Mouse (Mus musculus): Measurements from ENCODE around the gene Anks1b. TPM values are rescaled to one million over a fixed set of nuclear protein-coding genes. Genes with fewer than 3 reads are reported as not detected.
"Not testable (repeated sequence)": the region's sequence is repeated elsewhere in the genome, so short reads cannot be mapped to it uniquely, and the experiment has no call there.

The Anks1b gene
- total RNA-seq, 2 experiments from 2014 or later, result 417 TPM

GRCm38 (mm10) chr10:90546635-90547034 is 673.3 kb downstream of the Anks1b start:
- no peak for DNase-seq (ENCODE audit: low spot score in 2 of 2)

- DNase-seq (ENCODE audit: low spot score in 2 of 2), result no peak
Observed at GRCm38 (mm10) chr10:90562906-90563305, 689.6 kb downstream of the Anks1b start.

GRCm38 (mm10) chr10:90576191-90577098 is 703.1 kb downstream of the Anks1b start:
- peak; percentile 65 to 73 for DNase-seq (ENCODE audit: low spot score in 2 of 2)

- no peak for DNase-seq (ENCODE audit: low spot score in 2 of 2)
Observed at GRCm38 (mm10) chr10:90577099-90577461, 703.8 kb downstream of the Anks1b start.

GRCm38 (mm10) chr10:90577777-90578176 is 704.5 kb downstream of the Anks1b start:
- DNase-seq (ENCODE audit: low spot score in 2 of 2), result no peak

GRCm38 (mm10) chr10:90579970-90580369 is 706.7 kb downstream of the Anks1b start:
- DNase-seq (ENCODE audit: low spot score in 2 of 2), result no peak

- no peak for DNase-seq (ENCODE audit: low spot score in 2 of 2)
Observed at GRCm38 (mm10) chr10:90584052-90584451, 710.7 kb downstream of the Anks1b start.

- DNase-seq (ENCODE audit: low spot score in 2 of 2), result no peak
Observed at GRCm38 (mm10) chr10:90596142-90596541, 722.8 kb downstream of the Anks1b start.

- DNase-seq (ENCODE audit: low spot score in 2 of 2), result no peak
Observed at GRCm38 (mm10) chr10:90596576-90596975, 723.3 kb downstream of the Anks1b start.

- no peak for DNase-seq (ENCODE audit: low spot score in 2 of 2)
Observed at GRCm38 (mm10) chr10:90599149-90599548, 725.8 kb downstream of the Anks1b start.

- DNase-seq (ENCODE audit: low spot score in 2 of 2), result peak; percentile 61 to 65
Observed at GRCm38 (mm10) chr10:90599726-90600531, 726.6 kb downstream of the Anks1b start.

GRCm38 (mm10) chr10:90607586-90607985 is 734.3 kb downstream of the Anks1b start:
- DNase-seq (ENCODE audit: low spot score in 2 of 2), result no peak

GRCm38 (mm10) chr10:90609437-90609836 is 736.1 kb downstream of the Anks1b start:
- DNase-seq (ENCODE audit: low spot score in 2 of 2), result no peak

GRCm38 (mm10) chr10:90613051-90613450 is 739.7 kb downstream of the Anks1b start:
- DNase-seq (ENCODE audit: low spot score in 2 of 2), result no peak

- no peak for DNase-seq (ENCODE audit: low spot score in 2 of 2)
Observed at GRCm38 (mm10) chr10:90615196-90615595, 741.9 kb downstream of the Anks1b start.

- no peak for DNase-seq (ENCODE audit: low spot score in 2 of 2)
Observed at GRCm38 (mm10) chr10:90616622-90617021, 743.3 kb downstream of the Anks1b start.

GRCm38 (mm10) chr10:90617664-90618296 is 744.5 kb downstream of the Anks1b start:
- DNase-seq (ENCODE audit: low spot score in 2 of 2), result peak in 1 of 2 experiments; percentile 51

- DNase-seq (ENCODE audit: low spot score in 2 of 2), result no peak
Observed at GRCm38 (mm10) chr10:90627532-90627931, 754.2 kb downstream of the Anks1b start.

GRCm38 (mm10) chr10:90630099-90630698 is 756.9 kb downstream of the Anks1b start:
- no peak for DNase-seq (ENCODE audit: low spot score in 2 of 2)

- DNase-seq (ENCODE audit: low spot score in 2 of 2), result not testable (repeated sequence)
Observed at GRCm38 (mm10) chr10:90630794-90631193, 757.5 kb downstream of the Anks1b start.

GRCm38 (mm10) chr10:90637352-90637751 is 764.0 kb downstream of the Anks1b start:
- no peak for DNase-seq (ENCODE audit: low spot score in 2 of 2)
